Comparison of ENCODE assay signal across 23 mouse cellular contexts in genomic region chr9:107303900-107304299, GRCm38 (mm10). TPM values are rescaled to one million over a fixed set of nuclear protein-coding genes. Genes with fewer than 3 reads are reported as not detected.
DNase-seq lines count a peak whose midpoint lies in the region; ATAC-seq and TF ChIP-seq lines count a peak whose summit lies in the region.
"Had no signal": no experiment of that assay in that cellular context is flagged by ENCODE, and none has a peak within 500 bp of the region (broad histone marks: within the 10 kb centered on the region; RNA-seq: fewer than 3 reads in every experiment).

No protein-coding gene starts in this region.

- H3K27me3 ChIP-seq in heart, adult 2 months (ENCODE audit: control insufficient read depth, insufficient read depth, low read length): no peaks in the 10 kb centered on the region
- H3K27me3 ChIP-seq in CH12.LX (replicated peaks): no peaks in the 10 kb centered on the region
- no peaks in the 10 kb centered on the region for H3K27me3 ChIP-seq in liver, embryonic 14.5 days (ENCODE audit: control insufficient read depth, insufficient read depth, low read length)
- H3K27me3 ChIP-seq in stomach, postnatal 0 days (ENCODE audit: control insufficient read depth, insufficient read depth, low read length): no peaks in the 10 kb centered on the region
- H3K27me3 ChIP-seq in forebrain, embryonic 15.5 days: no peaks in the 10 kb centered on the region
- H3K27me3 ChIP-seq: forebrain, embryonic 13.5 days; hindbrain, embryonic 13.5 days had no signal

- H3K4me2 ChIP-seq in CH12.LX (ENCODE audit: insufficient read depth, low read depth, poor library complexity, severe bottlenecking): no peak overlapping the region
- peak overlapping the region; percentile 43; the same call in 1 of the 2 replicates for H3K4me2 ChIP-seq in liver, embryonic 14.5 days (ENCODE audit: low read depth)
- no peak overlapping the region for H3K4me2 ChIP-seq in stomach, postnatal 0 days (replicated peaks; ENCODE audit: low read depth)
- H3K4me2 ChIP-seq in forebrain, embryonic 15.5 days (replicated peaks): no peak overlapping the region
- H3K4me2 ChIP-seq: forebrain, embryonic 13.5 days; heart, embryonic 11.5 days; hindbrain, embryonic 13.5 days had no signal

- peak overlapping the region; percentile 93; the same call in 1 of the 2 replicates for H3K27ac ChIP-seq in heart, adult 2 months
- H3K27ac ChIP-seq in CH12.LX (ENCODE audit: insufficient read depth, low read depth): no peak overlapping the region
- no peak overlapping the region; the same call in 1 of the 2 replicates for H3K27ac ChIP-seq in liver, embryonic 14.5 days
- 0 out of 2 replicates have a peak overlapping the region, but pooled peaks have one; percentile 18 for H3K27ac ChIP-seq in stomach, postnatal 0 days (replicated peaks)
- no peak overlapping the region for H3K27ac ChIP-seq in forebrain, embryonic 15.5 days (replicated peaks)
- H3K27ac ChIP-seq: forebrain, embryonic 10.5 days; forebrain, embryonic 13.5 days; hindbrain, embryonic 10.5 days; hindbrain, embryonic 13.5 days had no signal

- ATAC-seq in liver, embryonic 14.5 days (ENCODE audit: insufficient read depth): no peak
- no peak for ATAC-seq in stomach, postnatal 0 days (ENCODE audit: low FRiP score, low TSS enrichment)
- no peak for ATAC-seq in forebrain, embryonic 15.5 days (replicated peaks)
- ATAC-seq: forebrain, embryonic 13.5 days; forebrain, postnatal 0 days; hindbrain, embryonic 16.5 days; inflammation-experienced regulatory T-cells, adult 6 months had no signal

- H3K4me1 ChIP-seq in heart, adult 2 months (ENCODE audit: control insufficient read depth, insufficient read depth, low read length): peaks cover 38% of the 10 kb centered on the region
- H3K4me1 ChIP-seq in CH12.LX (ENCODE audit: control insufficient read depth in 1 of 2, insufficient read depth in 2 of 2): peaks cover 47 to 63% of the 10 kb centered on the region in 2 experiments
- peaks cover 40 to 75% of the 10 kb centered on the region in 2 experiments for H3K4me1 ChIP-seq in liver, embryonic 14.5 days (replicated peaks; ENCODE audit: control insufficient read depth in 2 of 2, insufficient read depth in 2 of 2, low read length in 1 of 2)
- peaks cover 13% of the 10 kb centered on the region; the same call in 1 of the 2 replicates for H3K4me1 ChIP-seq in stomach, postnatal 0 days (replicated peaks; ENCODE audit: control insufficient read depth, insufficient read depth)
- peaks cover 1% of the 10 kb centered on the region; the same call in 1 of the 2 replicates for H3K4me1 ChIP-seq in forebrain, embryonic 15.5 days
- H3K4me1 ChIP-seq: forebrain, embryonic 13.5 days had no signal

- WGBS in heart, adult 2 months: 73% methylated on average over 5 of the region's 5 CpGs
- WGBS in liver, embryonic 14.5 days (ENCODE audit: insufficient replicate concordance): 73% methylated on average over 5 of the region's 5 CpGs
- 75% methylated on average over 5 of the region's 5 CpGs for WGBS in stomach, postnatal 0 days
- 87% methylated on average over 5 of the region's 5 CpGs for WGBS in forebrain, embryonic 15.5 days

- no peak for TF ChIP-seq CTCF in heart, adult 2 months (IDR thresholded peaks at IDR 0.05)
- TF ChIP-seq CTCF in CH12.LX (conservative IDR thresholded peaks at IDR 0.05 in 1 of 2, IDR thresholded peaks at IDR 0.05 in 1 of 2; ENCODE audit: low read depth in 2 of 2, low read length in 2 of 2): no peak
- no peak for TF ChIP-seq CTCF in liver, embryonic 14.5 days (IDR thresholded peaks at IDR 0.05; ENCODE audit: low read depth)
- TF ChIP-seq CTCF in stomach, postnatal 0 days (IDR thresholded peaks at IDR 0.05; ENCODE audit: low read depth): no peak

- in situ Hi-C loops in CH12.LX (cut with MboI; ENCODE audit: low pct_ligation_motif_present, low pct_unique_long_range_greater_than_20kb, low sequenced_read_pairs): no loop called here

- intact Hi-C loops in heart, adult 2 months (cut with DNase I): no loop called here
- intact Hi-C loops in heart, postnatal 36 days (cut with DNase I): no loop called here

- H3K79me2 ChIP-seq in heart, adult 2 months (replicated peaks; ENCODE audit: control insufficient read depth, insufficient read depth, low read length): no peaks in the 10 kb centered on the region; the same call in 1 of the 2 replicates
- H3K79me2 ChIP-seq in CH12.LX (replicated peaks; ENCODE audit: control insufficient read depth, extremely low read depth, insufficient read depth, poor library complexity, severe bottlenecking): no peaks in the 10 kb centered on the region

- H3K9me3 ChIP-seq in CH12.LX (replicated peaks; ENCODE audit: low read length): no peaks in the 10 kb centered on the region
- no peaks in the 10 kb centered on the region for H3K9me3 ChIP-seq in liver, embryonic 14.5 days (ENCODE audit: control insufficient read depth, low read length)
- H3K9me3 ChIP-seq in stomach, postnatal 0 days (ENCODE audit: control insufficient read depth, low read length): no peaks in the 10 kb centered on the region
- H3K9me3 ChIP-seq in forebrain, embryonic 15.5 days: no peaks in the 10 kb centered on the region
- H3K9me3 ChIP-seq: forebrain, embryonic 10.5 days; forebrain, embryonic 13.5 days; hindbrain, embryonic 10.5 days; hindbrain, embryonic 13.5 days had no signal

- no peak overlapping the region for H3K4me3 ChIP-seq in heart, adult 2 months
- H3K4me3 ChIP-seq in CH12.LX (replicated peaks in 1 of 3; ENCODE audit: low read depth in 2 of 3, low read length in 2 of 3, poor library complexity in 1 of 3): no peak overlapping the region
- no peak overlapping the region for H3K4me3 ChIP-seq in liver, embryonic 14.5 days (ENCODE audit: insufficient read depth in 1 of 2, low read depth in 2 of 2, low read length in 2 of 2)
- H3K4me3 ChIP-seq in stomach, postnatal 0 days (ENCODE audit: low read depth, low read length): no peak overlapping the region
- H3K4me3 ChIP-seq in forebrain, embryonic 15.5 days: no peak overlapping the region
- H3K4me3 ChIP-seq: forebrain, embryonic 10.5 days; forebrain, embryonic 13.5 days; hindbrain, embryonic 10.5 days; hindbrain, embryonic 13.5 days had no signal

- TF ChIP-seq RAD21 in CH12.LX (IDR thresholded peaks at IDR 0.05; ENCODE audit: low read depth, low read length): no peak

- no peak for TF ChIP-seq EP300 in heart, adult 2 months (IDR thresholded peaks at IDR 0.05; ENCODE audit: insufficient read depth, low read depth, low read length)
- no peak for TF ChIP-seq EP300 in CH12.LX (IDR thresholded peaks at IDR 0.05; ENCODE audit: low read length)
- no peak for TF ChIP-seq EP300 in liver, embryonic 14.5 days (IDR thresholded peaks at IDR 0.05; ENCODE audit: low read depth)
- TF ChIP-seq EP300 in stomach, postnatal 0 days (optimal IDR thresholded peaks at IDR 0.05): no peak

- no peak for TF ChIP-seq POLR2A in heart, adult 2 months (IDR thresholded peaks at IDR 0.05; ENCODE audit: insufficient read depth, low read depth, low read length)
- TF ChIP-seq POLR2A in CH12.LX (IDR thresholded peaks at IDR 0.05; ENCODE audit: low read depth, low read length): no peak

- H3K36me3 ChIP-seq in heart, adult 2 months (ENCODE audit: control insufficient read depth, insufficient read depth, low read length): peaks cover 13% of the 10 kb centered on the region
- peaks cover 16 to 25% of the 10 kb centered on the region in 2 experiments for H3K36me3 ChIP-seq in CH12.LX (replicated peaks in 1 of 2; ENCODE audit: control insufficient read depth in 1 of 2, insufficient read depth in 1 of 2, low read length in 1 of 2)
- H3K36me3 ChIP-seq in liver, embryonic 14.5 days (replicated peaks; ENCODE audit: control insufficient read depth, insufficient read depth, low read depth): peaks cover 15% of the 10 kb centered on the region
- peaks cover 28% of the 10 kb centered on the region for H3K36me3 ChIP-seq in stomach, postnatal 0 days (ENCODE audit: control insufficient read depth, insufficient read depth, low read length)
- peaks cover 10% of the 10 kb centered on the region; the same call in 1 of the 2 replicates for H3K36me3 ChIP-seq in forebrain, embryonic 15.5 days

- dilution Hi-C loops in CH12.LX (cut with MboI; ENCODE audit: extremely low pct_ligation_motif_present, extremely low pct_unique_long_range_greater_than_20kb, low sequenced_read_pairs): no loop called here

- H3K9ac ChIP-seq in heart, adult 2 months (ENCODE audit: low read depth, low read length): no peak overlapping the region
- H3K9ac ChIP-seq in CH12.LX (ENCODE audit: insufficient read depth, low read depth): no peak overlapping the region
- no peak overlapping the region for H3K9ac ChIP-seq in liver, embryonic 14.5 days (replicated peaks)
- H3K9ac ChIP-seq in stomach, postnatal 0 days (ENCODE audit: low read length): no peak overlapping the region
- no peak overlapping the region for H3K9ac ChIP-seq in forebrain, embryonic 15.5 days (replicated peaks)
- H3K9ac ChIP-seq: forebrain, embryonic 13.5 days; forebrain, postnatal 0 days; hindbrain, embryonic 13.5 days had no signal

- no peak for DNase-seq in heart, adult 2 months
- no peak for DNase-seq in heart, postnatal 36 days
- no peak for DNase-seq in CH12.LX (ENCODE audit: extremely low read depth)
- DNase-seq in liver, embryonic 14.5 days (ENCODE audit: low read depth in 3 of 3, low spot score in 3 of 3): no peak
- DNase-seq in stomach, postnatal 0 days (ENCODE audit: low spot score): no peak
- no peak for DNase-seq in cerebellum, adult 8-10 months
- DNase-seq: adrenal gland, adult 8-10 months; adrenal gland, postnatal 25 days; B cell, adult 2 months; cerebellum, adult 11-12 months; cerebellum, adult 9-10 months; cerebellum, postnatal 14 days; forebrain, postnatal 0 days; gastrocnemius, postnatal 36 days had no signal

RNA-seq across cellular contexts. Expression of gene Cish, which starts 8.1 kb away (rescaled TPM):
- 100 to 1,000 TPM; 151 to 167 TPM for total RNA-seq in heart, adult 2 months (2021)
- polyA plus RNA-seq in heart, adult 2 months (2012; rRNA removed): 89.8 and 118 TPM in 2 replicates
- 100 to 1,000 TPM; 145 to 149 TPM for total RNA-seq in heart, postnatal 36 days (2021)
- total RNA-seq in CH12.LX (2012; rRNA removed): 1.7 and 3.5 TPM in 2 replicates
- total RNA-seq in CH12.LX (2014; rRNA removed): 0.42 and 0.43 TPM in 2 replicates
- 2.2 and 4.6 TPM in 2 replicates for polyA plus RNA-seq in CH12.LX (2012; ENCODE audit: insufficient read length, low read depth)
- polyA plus RNA-seq in liver, embryonic 14.5 days (2012; rRNA removed): 2.8 and 3.3 TPM in 2 replicates
- polyA plus RNA-seq in liver, embryonic 14.5 days (2014; fragmentation: Nextera tagmentation; extraction: Ambion mirVana): 4.9 and 6.0 TPM in 2 replicates
- polyA plus RNA-seq in stomach, postnatal 0 days (2015; fragmentation: Nextera tagmentation; extraction: Ambion mirVana): 30.8 and 32.2 TPM in 2 replicates
- polyA plus RNA-seq in forebrain, embryonic 15.5 days (2015; fragmentation: Nextera tagmentation; extraction: Ambion mirVana): 9.5 and 11.5 TPM in 2 replicates

RNA-seq across cellular contexts. Expression of gene Mapkapk3, which starts 14.2 kb away (rescaled TPM):
- total RNA-seq in heart, adult 2 months (2021): 10 to 100 TPM; 29.0 to 36.0 TPM
- polyA plus RNA-seq in heart, adult 2 months (2012; rRNA removed): 26.1 and 40.8 TPM in 2 replicates
- 10 to 100 TPM; 27.0 to 33.6 TPM for total RNA-seq in heart, postnatal 36 days (2021)
- total RNA-seq in CH12.LX (2012; rRNA removed) (33.3 and 39.8 TPM in 2 replicates), CH12.LX (2014; rRNA removed) (29.1 and 29.9 TPM in 2 replicates)
- 30.1 and 33.1 TPM in 2 replicates for polyA plus RNA-seq in CH12.LX (2012; ENCODE audit: insufficient read length, low read depth)
- 5.1 and 6.2 TPM in 2 replicates for polyA plus RNA-seq in liver, embryonic 14.5 days (2012; rRNA removed)
- 7.3 and 8.0 TPM in 2 replicates for polyA plus RNA-seq in liver, embryonic 14.5 days (2014; fragmentation: Nextera tagmentation; extraction: Ambion mirVana)
- polyA plus RNA-seq in stomach, postnatal 0 days (2015; fragmentation: Nextera tagmentation; extraction: Ambion mirVana): 32.0 and 37.4 TPM in 2 replicates
- polyA plus RNA-seq in forebrain, embryonic 15.5 days (2015; fragmentation: Nextera tagmentation; extraction: Ambion mirVana): 1.4 and 1.8 TPM in 2 replicates

RNA-seq across cellular contexts. Expression of gene Hemk1, which starts 34.2 kb away (rescaled TPM):
- total RNA-seq in heart, adult 2 months (2021): 10 to 100 TPM; 21.2 to 21.4 TPM
- polyA plus RNA-seq in heart, adult 2 months (2012; rRNA removed): 30.3 and 37.0 TPM in 2 replicates
- total RNA-seq in heart, postnatal 36 days (2021): 10 to 100 TPM; 22.3 to 22.6 TPM
- total RNA-seq in CH12.LX (2012; rRNA removed) (12.2 and 20.5 TPM in 2 replicates), CH12.LX (2014; rRNA removed) (10.8 and 12.1 TPM in 2 replicates)
- 11.9 TPM in 2 replicates for polyA plus RNA-seq in CH12.LX (2012; ENCODE audit: insufficient read length, low read depth)
- 3.1 and 3.3 TPM in 2 replicates for polyA plus RNA-seq in liver, embryonic 14.5 days (2012; rRNA removed)
- polyA plus RNA-seq in liver, embryonic 14.5 days (2014; fragmentation: Nextera tagmentation; extraction: Ambion mirVana): 2.2 and 3.5 TPM in 2 replicates
- polyA plus RNA-seq in stomach, postnatal 0 days (2015; fragmentation: Nextera tagmentation; extraction: Ambion mirVana): 5.3 and 6.7 TPM in 2 replicates
- polyA plus RNA-seq in forebrain, embryonic 15.5 days (2015; fragmentation: Nextera tagmentation; extraction: Ambion mirVana): 14.6 and 16.0 TPM in 2 replicates

RNA-seq across cellular contexts. Expression of gene 6430571L13Rik, which starts 36.5 kb away (rescaled TPM):
- total RNA-seq in heart, adult 2 months (2021): 1 to 10 TPM; 5.2 to 6.5 TPM
- polyA plus RNA-seq in heart, adult 2 months (2012; rRNA removed): 4.1 and 5.0 TPM in 2 replicates
- 1 to 10 TPM; 4.2 to 5.3 TPM for total RNA-seq in heart, postnatal 36 days (2021)
- total RNA-seq in CH12.LX (2012; rRNA removed) (0.34 and 0.72 TPM in 2 replicates), CH12.LX (2014; rRNA removed) (0.11 TPM in 1 of 2 replicates, not detected in the other)
- 0.09 and 0.10 TPM in 2 replicates for polyA plus RNA-seq in CH12.LX (2012; ENCODE audit: insufficient read length, low read depth)
- 0.05 and 0.07 TPM in 2 replicates for polyA plus RNA-seq in liver, embryonic 14.5 days (2012; rRNA removed)
- polyA plus RNA-seq in liver, embryonic 14.5 days (2014; fragmentation: Nextera tagmentation; extraction: Ambion mirVana): 0.20 TPM in 1 of 2 replicates, not detected in the other
- polyA plus RNA-seq in stomach, postnatal 0 days (2015; fragmentation: Nextera tagmentation; extraction: Ambion mirVana): 0.63 and 0.73 TPM in 2 replicates
- 4.1 and 4.5 TPM in 2 replicates for polyA plus RNA-seq in forebrain, embryonic 15.5 days (2015; fragmentation: Nextera tagmentation; extraction: Ambion mirVana)
- total RNA-seq: granulocyte monocyte progenitor cell, adult 5-6 weeks had no signal

Comparison
In these comparisons a context has a peak if more than half of its experiments do, and no peak if none do; other contexts are left out.
1. H3K27ac ChIP-seq: peak in heart, adult 2 months (single experiment) and stomach, postnatal 0 days (single experiment); none in CH12.LX (single experiment), liver, embryonic 14.5 days (single experiment) and forebrain, embryonic 15.5 days (single experiment).